In the genomic region with DNA sequence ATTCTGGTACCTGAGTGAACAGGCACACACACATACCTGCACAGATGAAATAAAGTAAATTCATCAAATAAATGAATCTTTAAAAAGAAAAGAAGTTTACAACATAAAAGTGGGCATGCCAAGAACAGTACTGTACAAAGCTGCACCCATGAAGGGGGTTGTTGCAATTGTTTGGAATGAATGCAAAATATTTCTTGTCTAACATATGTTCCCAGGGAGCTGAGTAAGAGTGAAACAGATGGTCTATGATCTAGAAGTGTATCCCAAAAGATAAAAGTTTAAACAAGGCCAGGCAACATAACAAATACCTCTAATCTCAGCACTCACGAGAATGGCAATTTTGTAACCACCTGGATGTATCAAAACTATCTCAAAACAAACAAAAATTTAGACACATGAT, we compare ENCODE assay signal across 16 mouse cellular contexts.
DNase-seq lines count a peak whose midpoint lies in the region; ATAC-seq lines count a peak whose summit lies in the region.
"Had no signal": no experiment of that assay in that cellular context is flagged by ENCODE, and none has a peak within 500 bp of the region (broad histone marks: within the 10 kb centered on the region; RNA-seq: fewer than 3 reads in every experiment).

No protein-coding gene starts in this region.

- intact Hi-C loops in left cerebral cortex, postnatal 10 days (cut with DNase I): no loop called here

- DNase-seq in frontal cortex, postnatal 10 days (ENCODE audit: low spot score in 2 of 2): no peak
- peak; percentile 1 for DNase-seq in left cerebral cortex, adult 11 months (ENCODE audit: low spot score)
- no peak for DNase-seq in left cerebral cortex, postnatal 10 days (ENCODE audit: extremely low spot score in 1 of 2, low spot score in 2 of 2)
- DNase-seq in telencephalon, adult 2 months (ENCODE audit: low read depth, low spot score): peak; percentile 38
- no peak for DNase-seq in urinary bladder, postnatal 14 days (ENCODE audit: low spot score)
- DNase-seq: adrenal gland, adult 2 months; adrenal gland, postnatal 10 days; adrenal gland, postnatal 25 days; cerebellum, adult 11-12 months; cerebellum, adult 2 months; cerebellum, adult 9-10 months; cerebellum, postnatal 10 days; cerebellum, postnatal 36 days; embryo, embryonic 11 days had no signal

- ATAC-seq in frontal cortex, adult (ENCODE audit: low TSS enrichment): peak; percentile 85
- ATAC-seq: forebrain, embryonic 14.5 days had no signal

Comparison
In these comparisons a context has a peak if more than half of its experiments do, and no peak if none do; other contexts are left out.
1. DNase-seq: peak in left cerebral cortex, adult 11 months (single experiment) and telencephalon, adult 2 months (single experiment); none in frontal cortex, postnatal 10 days (0 of 2), left cerebral cortex, postnatal 10 days (0 of 2) and urinary bladder, postnatal 14 days (single experiment).